Mouse (Mus musculus) 3T3-L1 (cell line): ENCODE data around the gene Zkscan1.

Experiments
- DNase-seq: peaks from one replicate; pipeline ENCODE4 v3.0.0-alpha.2; 2015; ENCODE audit warnings: low read depth, low spot score

Zkscan1 gene

GRCm38 (mm10) chr5:138117199-138118015 lies 32.5 kb downstream of the Zkscan1 start:
- peak; percentile 70 for DNase-seq

- DNase-seq = no peak
These were observed 33.2 kb downstream of the Zkscan1 start for GRCm38 (mm10) chr5:138118041-138118440.

- DNase-seq = no peak
These were observed 47.7 kb downstream of the Zkscan1 start for GRCm38 (mm10) chr5:138132425-138133064.

- no peak for DNase-seq
These were observed 52.4 kb downstream of the Zkscan1 start for GRCm38 (mm10) chr5:138137257-138137656.

DNA sequence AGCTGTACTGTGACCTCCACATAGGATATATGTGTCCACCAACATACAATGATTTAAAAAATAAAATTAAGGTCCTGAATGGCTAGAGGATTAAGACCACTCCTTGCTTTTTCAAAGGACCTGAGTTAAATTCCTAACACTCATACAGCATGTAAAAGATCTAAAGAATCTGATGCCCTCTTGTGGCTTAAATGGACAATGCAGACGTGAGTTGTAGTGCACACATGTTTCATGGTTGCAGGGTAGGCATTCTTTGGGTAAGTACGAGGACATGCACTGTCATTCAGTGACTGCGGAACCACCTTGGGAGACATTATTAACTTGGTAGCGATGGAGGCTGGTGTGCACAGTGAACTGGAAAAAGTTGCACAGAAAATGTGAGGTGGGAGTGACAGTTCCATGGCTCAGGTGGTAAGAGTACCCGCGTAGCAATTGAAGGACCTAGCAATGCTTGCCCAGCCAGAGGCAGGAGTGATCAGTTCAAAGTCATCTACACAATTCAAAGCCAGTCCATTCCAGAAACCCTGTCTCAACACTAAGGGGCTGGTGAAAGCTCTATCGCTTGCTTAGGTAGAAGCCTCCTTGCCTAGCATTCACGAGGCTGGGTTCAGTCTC lies 53.2 kb downstream of the Zkscan1 start:
- peak; percentile 86 for DNase-seq

- DNase-seq = no peak
These were observed 53.7 kb downstream of the Zkscan1 start for GRCm38 (mm10) chr5:138138585-138138984.

- no peak for DNase-seq
These were observed 69.5 kb downstream of the Zkscan1 start for GRCm38 (mm10) chr5:138154390-138154789.

- DNase-seq = peak; percentile 100
These were observed 70.6 kb downstream of the Zkscan1 start, which contains the start of gene Zfp113 for GRCm38 (mm10) chr5:138155443-138155976. Zfp113 (minus strand) TSS chr5:138155744.
